Mouse (Mus musculus): Measurements from ENCODE around the gene Mast4. TPM values are rescaled to one million over a fixed set of nuclear protein-coding genes. Genes with fewer than 3 reads are reported as not detected.

The Mast4 gene
- total and polyA plus RNA-seq, 3 experiments, result 8.5 to 33.1 (median 23.6) TPM

- DNase-seq, result no peak
- intact Hi-C loops (cut with DNase I), result no loop called here
- Histone ChIP-seq H3K36me3 (ENCODE audit: control insufficient read depth, insufficient read depth, low read length) (no peaks in the 10 kb centered on the region), H3K9ac (ENCODE audit: low read depth, low read length) (no peak overlapping the region), H3K27ac (no peak overlapping the region), H3K79me2 (replicated peaks; ENCODE audit: control insufficient read depth, insufficient read depth, low read length) (no peaks in the 10 kb centered on the region), H3K4me3 (no peak overlapping the region), H3K4me1 (ENCODE audit: control insufficient read depth, insufficient read depth, low read length) (peaks cover 2% of the 10 kb centered on the region; the same call in 1 of the 2 replicates), H3K27me3 (ENCODE audit: control insufficient read depth, insufficient read depth, low read length) (no peaks in the 10 kb centered on the region)
- 71% methylated on average over 19 of the region's 19 CpGs for WGBS
- TF ChIP-seq POLR2A (IDR thresholded peaks at IDR 0.05; ENCODE audit: insufficient read depth, low read depth, low read length) (no peak), EP300 (IDR thresholded peaks at IDR 0.05; ENCODE audit: insufficient read depth, low read depth, low read length) (no peak), CTCF (IDR thresholded peaks at IDR 0.05) (no peak)
Observed at GRCm38 (mm10) chr13:102753714-102754556, 580.4 kb downstream of the Mast4 start.

GRCm38 (mm10) chr13:102749891-102750290 is 584.4 kb downstream of the Mast4 start:
- intact Hi-C loops (cut with DNase I), result no loop called here
- TF ChIP-seq POLR2A (IDR thresholded peaks at IDR 0.05; ENCODE audit: insufficient read depth, low read depth, low read length) (no peak), EP300 (IDR thresholded peaks at IDR 0.05; ENCODE audit: insufficient read depth, low read depth, low read length) (no peak), CTCF (IDR thresholded peaks at IDR 0.05) (no peak)

DNA sequence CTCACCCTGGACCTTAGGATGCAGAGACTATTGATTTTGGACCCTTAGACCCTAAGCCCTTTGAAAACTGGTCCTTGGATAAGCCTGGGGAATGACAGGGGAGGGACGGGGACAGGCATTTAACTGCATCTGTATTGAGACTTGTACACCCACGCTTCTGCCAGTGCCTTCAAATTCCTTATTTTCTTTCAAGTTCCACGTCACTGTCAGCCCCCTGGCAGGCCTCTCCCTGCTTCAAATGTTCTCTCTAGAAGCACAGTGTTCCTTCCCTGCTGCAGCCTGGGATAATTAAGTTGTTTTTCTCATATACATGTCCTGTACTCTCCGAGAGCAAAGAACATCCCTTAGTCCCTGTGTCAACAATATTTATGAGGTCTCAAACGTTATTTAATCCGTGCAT is 585.1 kb downstream of the Mast4 start:
- H3K79me2 ChIP-seq (replicated peaks; ENCODE audit: control insufficient read depth, insufficient read depth, low read length), result no peaks in the 10 kb centered on the region
- H3K4me3 ChIP-seq, result no peak overlapping the region
- no peaks in the 10 kb centered on the region for H3K36me3 ChIP-seq (ENCODE audit: control insufficient read depth, insufficient read depth, low read length)
- 88% methylated on average over 6 of the region's 6 CpGs for WGBS
- no peak overlapping the region for H3K27ac ChIP-seq
- no peak for TF ChIP-seq EP300 (IDR thresholded peaks at IDR 0.05; ENCODE audit: insufficient read depth, low read depth, low read length)
- no peak overlapping the region for H3K9ac ChIP-seq (ENCODE audit: low read depth, low read length)
- intact Hi-C loops (cut with DNase I), result no loop called here
- DNase-seq, result no peak
- H3K4me1 ChIP-seq (ENCODE audit: control insufficient read depth, insufficient read depth, low read length), result peaks cover 2% of the 10 kb centered on the region; the same call in 1 of the 2 replicates
- H3K27me3 ChIP-seq (ENCODE audit: control insufficient read depth, insufficient read depth, low read length), result no peaks in the 10 kb centered on the region

More at GRCm38 (mm10) chr13:102749891-102750290, 584.4 kb downstream of the Mast4 start:
- H3K79me2 ChIP-seq (replicated peaks; ENCODE audit: control insufficient read depth, insufficient read depth, low read length), result no peaks in the 10 kb centered on the region
- H3K36me3 ChIP-seq (ENCODE audit: control insufficient read depth, insufficient read depth, low read length), result no peaks in the 10 kb centered on the region
- H3K4me3 ChIP-seq, result no peak overlapping the region
- 91% methylated on average over 10 of the region's 10 CpGs for WGBS
- H3K9ac ChIP-seq (ENCODE audit: low read depth, low read length), result no peak overlapping the region
- no peak overlapping the region for H3K27ac ChIP-seq
- H3K4me1 ChIP-seq (ENCODE audit: control insufficient read depth, insufficient read depth, low read length), result peaks cover 2% of the 10 kb centered on the region; the same call in 1 of the 2 replicates
- H3K27me3 ChIP-seq (ENCODE audit: control insufficient read depth, insufficient read depth, low read length), result no peaks in the 10 kb centered on the region
- DNase-seq, result no peak

GRCm38 (mm10) chr13:102746803-102747561 is 587.3 kb downstream of the Mast4 start:
- intact Hi-C loops (cut with DNase I), result no loop called here
- Histone ChIP-seq H3K27ac (no peak overlapping the region), H3K36me3 (ENCODE audit: control insufficient read depth, insufficient read depth, low read length) (no peaks in the 10 kb centered on the region), H3K79me2 (replicated peaks; ENCODE audit: control insufficient read depth, insufficient read depth, low read length) (no peaks in the 10 kb centered on the region), H3K9ac (ENCODE audit: low read depth, low read length) (no peak overlapping the region), H3K27me3 (ENCODE audit: control insufficient read depth, insufficient read depth, low read length) (no peaks in the 10 kb centered on the region), H3K4me3 (no peak overlapping the region), H3K4me1 (ENCODE audit: control insufficient read depth, insufficient read depth, low read length) (peaks cover 2% of the 10 kb centered on the region; the same call in 1 of the 2 replicates)
- TF ChIP-seq POLR2A (IDR thresholded peaks at IDR 0.05; ENCODE audit: insufficient read depth, low read depth, low read length), result no peak
- TF ChIP-seq CTCF (IDR thresholded peaks at IDR 0.05), result no peak
- no peak for TF ChIP-seq EP300 (IDR thresholded peaks at IDR 0.05; ENCODE audit: insufficient read depth, low read depth, low read length)
- DNase-seq, result peak in 1 of 2 experiments; percentile 26
- WGBS, result 79% methylated on average over 17 of the region's 17 CpGs

DNA sequence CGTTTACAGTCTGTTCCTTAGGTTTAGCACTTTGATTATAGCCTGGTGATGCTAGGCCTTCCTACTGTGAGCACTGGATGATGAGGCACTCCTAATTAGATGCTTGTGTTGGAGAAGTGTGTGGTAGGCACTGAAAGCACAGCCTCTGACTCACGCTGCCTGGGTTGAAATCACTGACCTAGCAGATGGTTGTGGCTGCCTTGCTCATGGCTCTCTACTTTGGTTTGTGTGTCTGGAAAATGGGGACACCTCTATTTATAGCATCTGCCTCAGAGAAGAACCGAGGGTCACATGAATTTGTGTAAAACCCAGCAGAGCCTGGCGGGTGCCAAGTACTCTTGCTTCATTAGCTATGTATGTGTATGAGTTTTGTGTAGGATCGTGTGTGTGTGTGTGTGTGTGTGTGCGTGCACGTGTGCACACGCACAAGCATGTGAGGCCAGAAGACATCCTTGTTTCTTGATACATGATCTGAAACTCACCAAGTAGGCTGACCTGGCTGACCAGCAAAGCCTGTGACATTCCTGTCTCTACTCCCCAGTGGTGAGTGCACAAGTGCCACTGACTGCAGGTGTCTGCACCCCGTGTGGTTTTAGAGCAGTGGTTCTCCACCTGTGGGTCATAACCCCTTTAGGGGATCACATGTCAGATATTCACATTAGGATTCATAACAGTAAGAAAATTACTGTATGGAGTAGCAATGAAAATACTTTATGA is 588.5 kb downstream of the Mast4 start:
- TF ChIP-seq CTCF (IDR thresholded peaks at IDR 0.05) (no peak), POLR2A (IDR thresholded peaks at IDR 0.05; ENCODE audit: insufficient read depth, low read depth, low read length) (no peak), EP300 (IDR thresholded peaks at IDR 0.05; ENCODE audit: insufficient read depth, low read depth, low read length) (no peak)
- Histone ChIP-seq H3K27me3 (ENCODE audit: control insufficient read depth, insufficient read depth, low read length) (no peaks in the 10 kb centered on the region), H3K9ac (ENCODE audit: low read depth, low read length) (no peak overlapping the region), H3K4me3 (no peak overlapping the region), H3K79me2 (replicated peaks; ENCODE audit: control insufficient read depth, insufficient read depth, low read length) (no peaks in the 10 kb centered on the region), H3K36me3 (ENCODE audit: control insufficient read depth, insufficient read depth, low read length) (no peaks in the 10 kb centered on the region), H3K4me1 (ENCODE audit: control insufficient read depth, insufficient read depth, low read length) (peaks cover 2% of the 10 kb centered on the region; the same call in 1 of the 2 replicates), H3K27ac (no peak overlapping the region)
- intact Hi-C loops (cut with DNase I), result loop anchor here (1.0 kb wide), 1 partner anchor 67 kb away; no protein-coding TSS in a partner anchor
- 73% methylated on average over 9 of the region's 9 CpGs for WGBS
- no peak for DNase-seq

Measured in heart, adult 2 months (tissue).